Comparison of ENCODE assay signal across 8 mouse cellular contexts in genomic region chr14:102981441-102982015, GRCm38 (mm10). TPM values are rescaled to one million over a fixed set of nuclear protein-coding genes. Genes with fewer than 3 reads are reported as not detected.
DNase-seq lines count a peak whose midpoint lies in the region; ATAC-seq and TF ChIP-seq lines count a peak whose summit lies in the region.

No protein-coding gene starts in this region.

- H3K27ac ChIP-seq in forebrain, embryonic 15.5 days (replicated peaks), result peak overlapping the region; percentile 75
- H3K27ac ChIP-seq in neural tube, embryonic 15.5 days (replicated peaks), result peak overlapping the region; percentile 86

- TF ChIP-seq CTCF in lung, adult 2 months (IDR thresholded peaks at IDR 0.05; ENCODE audit: insufficient read depth, low read length), result peak; percentile 18; the same call in 1 of the 2 replicates

- peak; percentile 62 for ATAC-seq in forebrain, embryonic 15.5 days (replicated peaks)
- peak; percentile 68 for ATAC-seq in neural tube, embryonic 15.5 days (ENCODE audit: low FRiP score)

- peak; percentile 26 to 32 for DNase-seq in CD8-positive naive resting alpha-beta T cell, adult 2 months (ENCODE audit: low read depth in 2 of 2, low spot score in 2 of 2)
- peak; percentile 63 for DNase-seq in cerebellum, adult 11 months
- DNase-seq in heart, postnatal 25 days (ENCODE audit: low spot score), result peak; percentile 42
- DNase-seq in layer of hippocampus, adult 18-20 months (ENCODE audit: low spot score in 2 of 2), result peak; percentile 57 to 81
- DNase-seq in lung, adult 2 months, result peak; percentile 56
- peak; percentile 31 to 44 for DNase-seq in thymus, adult 18-20 months

- H3K4me2 ChIP-seq in forebrain, embryonic 15.5 days (replicated peaks), result peak overlapping the region; percentile 95
- peak overlapping the region; percentile 94 for H3K4me2 ChIP-seq in neural tube, embryonic 15.5 days

- under 1% methylated on average over 54 of the region's 62 CpGs for WGBS in forebrain, embryonic 15.5 days
- 1% methylated on average over 62 of the region's 62 CpGs for WGBS in lung, adult 2 months
- WGBS in neural tube, embryonic 15.5 days, result 1% methylated on average over 58 of the region's 62 CpGs

- H3K9ac ChIP-seq in forebrain, embryonic 15.5 days (replicated peaks), result peak overlapping the region; percentile 77
- peak overlapping the region; percentile 68 for H3K9ac ChIP-seq in neural tube, embryonic 15.5 days (replicated peaks)

- no peak for TF ChIP-seq POLR2A in lung, adult 2 months (IDR thresholded peaks at IDR 0.05; ENCODE audit: borderline replicate concordance, extremely low read depth, low read depth, low read length)

- intact Hi-C loops in heart, postnatal 25 days (cut with DNase I), result loop anchor here (5.0 kb wide), 4 partner anchors 79 to 469 kb away; no protein-coding TSS in a partner anchor

- H3K4me1 ChIP-seq in forebrain, embryonic 15.5 days, result peaks cover 16% of the 10 kb centered on the region
- H3K4me1 ChIP-seq in lung, adult 2 months (ENCODE audit: control insufficient read depth, insufficient read depth, low read length), result no peaks in the 10 kb centered on the region
- H3K4me1 ChIP-seq in neural tube, embryonic 15.5 days, result peaks cover 24% of the 10 kb centered on the region; the same call in 1 of the 2 replicates

- no peaks in the 10 kb centered on the region for H3K36me3 ChIP-seq in forebrain, embryonic 15.5 days
- no peaks in the 10 kb centered on the region for H3K36me3 ChIP-seq in neural tube, embryonic 15.5 days

- peak overlapping the region; percentile 82 for H3K4me3 ChIP-seq in forebrain, embryonic 15.5 days
- peak overlapping the region; percentile 82 for H3K4me3 ChIP-seq in lung, adult 2 months (replicated peaks; ENCODE audit: extremely low read depth, low read depth, low read length)
- H3K4me3 ChIP-seq in neural tube, embryonic 15.5 days (replicated peaks), result peak overlapping the region; percentile 71

- no peaks in the 10 kb centered on the region for H3K27me3 ChIP-seq in forebrain, embryonic 15.5 days
- 0 out of 2 replicates have a peak, but pooled peaks cover 4% of the 10 kb centered on the region for H3K27me3 ChIP-seq in neural tube, embryonic 15.5 days (replicated peaks)

- no peaks in the 10 kb centered on the region for H3K9me3 ChIP-seq in forebrain, embryonic 15.5 days
- no peaks in the 10 kb centered on the region for H3K9me3 ChIP-seq in neural tube, embryonic 15.5 days (replicated peaks)

RNA-seq across cellular contexts. Expression of gene Kctd12, which starts 0.9 kb away (rescaled TPM):
- polyA plus RNA-seq in forebrain, embryonic 15.5 days (2015; fragmentation: Nextera tagmentation; extraction: Ambion mirVana), result 10.9 and 12.7 TPM in 2 replicates
- 10 to 100 TPM; 20.3 to 23.7 TPM for total RNA-seq in heart, postnatal 25 days (2021)
- 100 to 1,000 TPM; 121 to 126 TPM for total RNA-seq in layer of hippocampus, adult 18-20 months (2021)
- 25.9 and 39.0 TPM in 2 replicates for polyA plus RNA-seq in lung, adult 2 months (2012; rRNA removed)
- polyA plus RNA-seq in neural tube, embryonic 15.5 days (2015; fragmentation: Nextera tagmentation; extraction: Ambion mirVana), result 13.2 and 14.4 TPM in 2 replicates

Comparison
In these comparisons a context has a peak if more than half of its experiments do, and no peak if none do; other contexts are left out.
1. Peak in every context shown above with its lines: DNase-seq, ATAC-seq, H3K4me3 ChIP-seq and H3K27ac ChIP-seq.